Mouse (Mus musculus) mouse embryonic stem cell (cell line): ENCODE measurements at regions not wholly inside any gene's neighbourhood (a gene's known extent, or its start where the extent isn't known, plus 50 kb on each side); places are given as distances from the start of the nearest gene placed in this dataset.

Experiments used
- in situ Hi-C, 2 experiments: fragments of 300-500 bp; cut with MboI; formaldehyde crosslinking; loops; 1 replicate in 1 of 2; 3 replicates in 1 of 2; pipeline ENCODE4 v1.14.3; 2019 to 2020; ENCODE audit warnings: low sequenced_read_pairs in 2 of 2, low pct_unique_long_range_greater_than_20kb in 1 of 2, mixed read lengths in 1 of 2; ENCODE audit not compliant: unreplicated experiment in 1 of 2

GRCm38 (mm10) chr9:30564765-30565680 lies 138.1 kb downstream of the Snx19 start:
- in situ Hi-C loops = loop anchor here in 1 of 2 experiments (25.0 kb wide), 1 partner anchor 522 kb away; no protein-coding TSS in a partner anchor

- in situ Hi-C loops = loop anchor here in 1 of 2 experiments (25.0 kb wide), 1 partner anchor 524 kb away; no protein-coding TSS in a partner anchor
Observed at GRCm38 (mm10) chr9:30563399-30563798, 136.5 kb downstream of the Snx19 start.

GRCm38 (mm10) chr9:30554908-30555307 lies 128.0 kb downstream of the Snx19 start:
- in situ Hi-C loops = loop anchor here in 1 of 2 experiments (5.0 to 25.0 kb wide), 2 partner anchors 362 to 532 kb away; no protein-coding TSS in a partner anchor

GRCm38 (mm10) chr9:30552721-30553120 lies 125.8 kb downstream of the Snx19 start:
- in situ Hi-C loops = loop anchor here in 1 of 2 experiments (25.0 kb wide), 1 partner anchor 535 kb away; no protein-coding TSS in a partner anchor

GRCm38 (mm10) chr9:30549892-30550515 lies 123.1 kb downstream of the Snx19 start:
- in situ Hi-C loops = loop anchor here in 1 of 2 experiments (25.0 kb wide), 1 partner anchor 537 kb away; no protein-coding TSS in a partner anchor

- in situ Hi-C loops = no loop called here
Observed at GRCm38 (mm10) chr9:30539858-30540257, 113.0 kb downstream of the Snx19 start.

GRCm38 (mm10) chr9:30536508-30537100 lies 109.7 kb downstream of the Snx19 start:
- in situ Hi-C loops = no loop called here

GRCm38 (mm10) chr9:30534961-30535360 lies 108.1 kb downstream of the Snx19 start:
- in situ Hi-C loops = no loop called here

GRCm38 (mm10) chr9:30533780-30534343 lies 107.0 kb downstream of the Snx19 start:
- in situ Hi-C loops = no loop called here

GRCm38 (mm10) chr9:30533091-30533779 lies 106.3 kb downstream of the Snx19 start:
- in situ Hi-C loops = no loop called here

GRCm38 (mm10) chr9:30525086-30525485 lies 98.2 kb downstream of the Snx19 start:
- in situ Hi-C loops = no loop called here

- in situ Hi-C loops = no loop called here
Observed at GRCm38 (mm10) chr9:30524401-30525066, 97.6 kb downstream of the Snx19 start.

- in situ Hi-C loops = no loop called here
Observed at GRCm38 (mm10) chr9:30523852-30524251, 96.9 kb downstream of the Snx19 start.

- in situ Hi-C loops = no loop called here
Observed at GRCm38 (mm10) chr9:30522595-30523350, 95.9 kb downstream of the Snx19 start.

- in situ Hi-C loops = no loop called here
Observed at GRCm38 (mm10) chr9:30521556-30522240, 94.8 kb downstream of the Snx19 start.

GRCm38 (mm10) chr9:30520853-30521439 lies 94.0 kb downstream of the Snx19 start:
- in situ Hi-C loops = no loop called here
